Mouse (Mus musculus) G1E-ER4 (cell line): ENCODE results near the gene Tkfc. TPM values are rescaled to one million over a fixed set of nuclear protein-coding genes. Genes with fewer than 3 reads are reported as not detected.

ENCODE experiments used
- GATA1 ChIP-seq: IDR thresholded peaks from one replicate; pipeline ENCODE4 v1.8.0; 2012; ENCODE audit warnings: low read length, inconsistent platforms
- polyA plus RNA-seq: library from polyadenylated mRNA; stranded (reverse); fragments of >175 nt; gene quantifications from 2 replicates; pipeline ENCODE4 v1.2.3, GENCODE M21; 2012

Gene Tkfc
- polyA plus RNA-seq, 1 experiment: 2.5 TPM

GRCm38 (mm10) chr19:10561558-10562314 lies 43.7 kb downstream of the Tkfc start:
- TF ChIP-seq GATA1: no peak

GRCm38 (mm10) chr19:10560108-10560507 lies 45.3 kb downstream of the Tkfc start:
- TF ChIP-seq GATA1: no peak

GRCm38 (mm10) chr19:10557430-10557829 lies 48.0 kb downstream of the Tkfc start:
- no peak for TF ChIP-seq GATA1

- TF ChIP-seq GATA1: no peak
Observed at GRCm38 (mm10) chr19:10557001-10557400, 48.5 kb downstream of the Tkfc start.

DNA sequence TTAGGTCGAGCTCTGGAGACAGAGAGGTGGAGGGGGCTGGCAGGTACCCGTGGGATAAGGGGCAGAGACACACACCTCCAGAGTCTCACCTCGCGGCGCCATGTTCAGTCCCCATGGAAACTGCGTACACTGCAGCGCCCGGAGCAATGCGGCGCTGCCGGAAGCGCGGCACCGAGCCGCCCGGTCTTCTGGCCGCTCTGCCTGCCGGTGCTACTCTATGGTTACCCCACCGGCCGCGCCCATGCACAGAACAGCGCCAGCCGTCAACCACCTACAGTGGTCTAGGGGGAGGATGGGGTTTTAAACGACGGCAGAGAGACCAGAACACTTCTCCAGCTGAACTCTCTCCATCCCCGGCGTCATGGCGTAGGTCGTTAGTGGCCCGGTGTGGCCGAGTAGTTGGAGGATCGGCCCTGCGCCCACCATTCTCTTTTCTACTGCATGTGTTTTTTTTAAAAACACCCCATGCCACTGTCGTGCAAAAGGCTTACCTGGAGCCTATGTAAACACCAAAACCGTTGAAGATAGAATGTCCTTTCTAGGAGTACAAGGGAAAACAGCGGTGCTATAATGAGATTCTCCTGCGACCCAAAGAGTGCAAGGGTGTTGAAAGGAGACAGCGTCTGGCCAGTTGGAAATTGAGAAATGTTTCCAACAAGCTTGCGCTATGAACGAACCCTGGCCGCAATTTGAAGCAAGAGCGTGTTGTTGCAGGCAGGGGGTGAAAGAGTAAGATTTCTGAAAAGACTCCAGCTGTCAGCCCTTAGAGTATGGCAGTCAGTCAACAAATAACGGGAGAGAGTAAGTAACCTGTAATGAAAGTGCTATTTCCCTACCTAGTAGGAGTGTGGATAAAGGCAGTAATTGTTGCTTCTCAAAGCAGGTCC lies 49.6 kb downstream of the Tkfc start, which contains the start of gene Tmem216:
Gene Tmem216, minus strand, starts transcription at position 615 of the 887 bp plus-strand sequence.
- no peak for TF ChIP-seq GATA1

DNA sequence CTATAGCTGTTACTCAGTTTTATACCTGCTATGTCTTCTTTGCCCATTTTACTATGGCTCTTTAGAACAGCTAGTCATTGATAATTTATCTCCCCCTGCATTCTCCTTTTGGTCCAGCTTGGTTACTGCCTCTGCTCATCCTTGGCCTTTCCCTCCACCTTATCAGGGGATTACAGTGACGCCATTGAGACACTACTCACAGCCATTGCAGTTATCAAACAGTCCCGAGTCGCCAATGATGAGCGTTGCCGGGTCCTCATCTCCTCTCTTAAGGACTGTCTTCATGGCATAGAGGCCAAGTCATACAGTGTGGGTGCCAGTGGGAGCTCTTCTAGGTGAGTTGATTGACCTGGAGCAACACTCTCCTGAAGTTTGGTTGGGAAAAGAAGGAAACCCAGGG lies 66.0 kb downstream of the Tkfc start:
- TF ChIP-seq GATA1: no peak

Other genes starting within 250 kb of the Tkfc start
- gene Syt7, start 216.6 kb downstream of the Tkfc start, polyA plus RNA-seq: not detected in 2 replicates
- gene Lrrc10b, start 148.2 kb downstream of the Tkfc start, polyA plus RNA-seq: not detected in 2 replicates
- 0.35 and 0.75 TPM in 2 replicates for gene Ppp1r32, start 122.7 kb downstream of the Tkfc start, polyA plus RNA-seq
- 29.9 and 62.4 TPM in 2 replicates for gene Cpsf7, start 80.4 kb downstream of the Tkfc start, polyA plus RNA-seq
- gene Sdhaf2, start 79.5 kb downstream of the Tkfc start, polyA plus RNA-seq: 5.0 and 5.7 TPM in 2 replicates
- 0.81 and 1.8 TPM in 2 replicates for gene Tmem216, start 49.4 kb downstream of the Tkfc start, polyA plus RNA-seq
- gene Cyb561a3, start 28.5 kb downstream of the Tkfc start, polyA plus RNA-seq: 7.4 and 8.4 TPM in 2 replicates
- 4.4 and 5.6 TPM in 2 replicates for gene Tmem138, start 28.3 kb downstream of the Tkfc start, polyA plus RNA-seq
- 21.0 and 21.3 TPM in 2 replicates for gene Ddb1, start 327 bp downstream of the Tkfc start, polyA plus RNA-seq
- gene Vwce, start 28.6 kb upstream of the Tkfc start, polyA plus RNA-seq: 0.18 and 0.25 TPM in 2 replicates
- not detected in 2 replicates for gene Pga5, start 72.4 kb upstream of the Tkfc start, polyA plus RNA-seq
- gene Vps37c, start 83.1 kb upstream of the Tkfc start, polyA plus RNA-seq: 37.6 and 43.0 TPM in 2 replicates
- not detected in 2 replicates for gene Cd5, start 133.3 kb upstream of the Tkfc start, polyA plus RNA-seq
- not detected in 2 replicates for gene Cd6, start 224.4 kb upstream of the Tkfc start, polyA plus RNA-seq
- not detected in 2 replicates for gene Slc15a3, start 234.1 kb upstream of the Tkfc start, polyA plus RNA-seq